Mouse (Mus musculus) WW6 (cell line): ENCODE results near the gene Mpdu1.
"Not testable (repeated sequence)": the region's sequence is repeated elsewhere in the genome, so short reads cannot be mapped to it uniquely, and the experiment has no call there.

Experiments
- DNase-seq: peaks from one replicate; pipeline ENCODE4 v3.0.0-alpha.2; 2013; ENCODE audit warnings: low read depth, low spot score

Gene Mpdu1

DNA sequence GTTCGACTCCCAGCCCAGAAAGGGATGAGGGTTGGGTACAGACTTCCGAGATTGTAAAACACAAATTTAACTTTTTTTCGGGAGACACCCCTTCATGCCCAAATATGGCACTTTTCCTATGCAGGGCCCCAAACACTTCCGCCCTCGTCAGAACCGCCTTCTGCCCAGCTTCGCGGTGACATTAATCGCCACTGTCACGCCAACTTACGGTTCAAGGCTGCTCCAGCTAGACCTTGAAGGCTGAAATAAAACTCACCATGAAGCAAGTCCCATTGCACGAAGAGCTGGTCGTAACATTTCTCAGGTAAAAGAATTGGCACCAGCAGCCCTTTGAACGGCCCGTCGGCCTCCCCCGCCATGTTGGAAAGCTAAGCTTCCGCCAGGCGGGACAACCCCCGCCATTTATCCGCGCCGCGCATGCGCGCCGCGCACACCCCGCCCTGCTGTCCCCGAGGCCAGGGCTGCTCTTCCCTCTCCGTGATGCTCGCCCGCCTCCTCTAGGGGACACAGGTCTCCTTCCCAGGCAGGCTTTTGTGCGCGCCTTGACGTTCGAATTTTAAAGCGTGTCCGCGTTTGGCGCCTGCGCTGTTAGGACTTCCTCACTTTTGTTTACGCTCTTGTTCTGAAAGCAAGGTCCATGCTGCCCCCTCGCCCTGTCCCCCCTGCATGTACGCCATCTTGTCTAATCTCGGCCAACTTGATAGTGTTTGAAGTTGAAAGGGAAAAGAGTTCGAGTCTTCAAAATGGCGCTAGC is at the start of gene Mpdu1:
Mpdu1 (minus strand) TSS at position 430 of the 754 bp plus-strand sequence.
- peak; percentile 97 for DNase-seq

DNA sequence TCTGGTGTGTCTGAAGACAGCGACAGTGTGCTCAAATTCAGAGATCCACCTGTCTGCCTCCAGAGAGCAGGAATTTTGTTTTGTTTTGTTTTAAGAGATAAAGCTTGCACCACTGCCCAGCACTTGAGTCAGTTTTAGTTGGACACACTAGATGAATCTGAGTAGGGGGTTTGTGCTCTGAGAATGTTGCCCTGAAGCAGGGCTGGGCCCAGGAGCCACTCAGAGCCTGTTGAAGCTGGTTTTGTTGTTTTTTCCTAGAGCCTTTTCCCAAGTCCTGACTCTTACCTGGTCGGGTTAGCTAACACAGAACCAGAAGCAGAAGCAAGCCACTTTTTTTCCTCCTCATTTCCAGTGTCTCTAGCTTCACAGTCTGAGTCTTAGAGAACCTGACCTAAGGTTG is 48.6 kb upstream of the Mpdu1 start:
- no peak for DNase-seq

DNA sequence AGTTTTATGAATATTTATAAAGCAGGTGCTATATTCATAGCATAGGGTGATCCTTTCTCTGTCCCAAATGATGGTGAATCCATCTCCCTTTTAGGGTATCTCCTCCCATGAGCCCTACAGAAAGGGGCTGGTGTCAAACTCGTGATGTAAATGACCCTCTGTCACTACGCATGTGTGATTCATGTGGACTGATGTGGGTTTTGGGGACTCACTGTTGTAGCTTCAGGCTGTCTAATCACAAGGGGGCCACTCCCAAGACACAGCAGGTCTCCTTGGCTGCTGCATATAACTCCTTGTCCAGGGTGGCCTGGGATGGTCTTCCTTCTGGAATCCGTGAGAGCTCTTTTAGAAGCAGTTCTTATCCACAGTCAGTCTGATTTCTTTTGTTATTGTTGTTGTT is 48.0 kb upstream of the Mpdu1 start:
- no peak for DNase-seq

DNA sequence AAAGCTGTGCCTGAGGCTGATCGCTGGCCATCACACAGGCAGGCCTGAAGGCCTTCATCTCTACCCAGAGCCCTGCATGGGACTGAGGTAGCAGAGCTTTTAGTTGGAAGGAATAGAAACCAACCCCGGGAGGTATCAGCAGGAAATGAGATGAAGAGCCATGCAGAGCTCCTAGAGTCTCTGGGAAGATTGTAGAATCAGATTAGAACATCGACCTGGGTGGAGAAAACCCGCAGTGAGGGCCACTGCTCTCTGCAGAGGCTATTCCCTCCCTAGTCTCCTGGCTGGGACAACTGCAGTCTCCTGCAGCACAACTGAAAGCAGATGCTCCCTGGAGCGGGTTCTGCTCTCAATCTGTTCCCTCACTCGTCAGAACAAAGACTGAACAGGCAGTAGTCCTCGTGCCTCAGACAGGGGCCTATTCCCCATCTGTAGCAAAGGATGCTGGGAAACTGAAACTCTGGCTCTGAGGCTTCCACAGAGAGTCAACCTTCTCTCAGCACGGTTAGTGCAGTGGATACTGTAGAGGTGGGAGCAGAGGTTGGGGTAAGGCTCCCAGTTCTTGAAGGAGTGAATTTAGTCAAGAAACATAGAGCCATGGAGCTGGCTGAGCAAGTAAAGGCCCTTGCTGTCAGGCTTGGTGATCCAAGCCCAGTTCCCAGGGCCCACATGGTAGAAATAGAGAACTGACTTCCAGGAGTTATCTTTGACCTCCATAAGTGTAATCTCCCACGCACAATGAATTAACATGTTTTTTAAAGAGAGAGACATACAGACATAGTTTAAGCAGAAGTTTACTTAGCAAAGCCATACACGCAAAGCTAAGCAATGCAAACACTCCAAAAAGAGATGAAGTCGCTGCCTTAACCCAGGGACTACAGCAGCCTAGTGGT is 47.4 kb upstream of the Mpdu1 start:
- no peak for DNase-seq

DNA sequence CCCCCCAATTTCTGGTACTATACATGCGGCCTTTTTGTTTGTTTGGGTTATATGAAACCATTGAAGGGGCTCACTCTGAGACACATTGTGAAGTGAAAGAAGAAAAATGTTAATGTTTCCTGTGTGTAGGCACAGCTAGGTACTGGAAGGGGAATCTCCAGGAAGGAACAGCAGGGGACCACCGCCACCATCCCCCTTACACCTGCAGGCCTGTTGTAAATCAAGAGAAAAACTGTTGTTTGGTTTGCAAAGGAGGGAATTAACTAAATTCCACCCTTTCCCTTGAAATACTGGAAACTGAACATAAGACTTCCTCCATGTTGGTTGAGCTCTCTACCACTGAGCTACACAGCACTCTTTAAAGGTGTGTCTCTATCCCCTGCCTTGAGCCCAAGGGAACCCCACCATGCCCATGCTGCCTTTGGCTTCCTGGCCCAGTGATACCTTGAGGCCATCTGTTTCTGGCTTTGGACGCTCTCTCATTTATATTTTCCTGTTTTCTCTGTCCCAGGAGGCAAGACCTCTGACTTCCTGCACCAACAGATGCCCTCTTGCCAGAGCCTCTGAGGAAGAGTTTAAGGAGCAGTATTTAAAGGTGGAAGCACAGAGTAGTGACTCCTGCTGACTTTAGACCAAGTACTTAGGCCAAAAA is 46.3 kb upstream of the Mpdu1 start:
- no peak for DNase-seq

DNA sequence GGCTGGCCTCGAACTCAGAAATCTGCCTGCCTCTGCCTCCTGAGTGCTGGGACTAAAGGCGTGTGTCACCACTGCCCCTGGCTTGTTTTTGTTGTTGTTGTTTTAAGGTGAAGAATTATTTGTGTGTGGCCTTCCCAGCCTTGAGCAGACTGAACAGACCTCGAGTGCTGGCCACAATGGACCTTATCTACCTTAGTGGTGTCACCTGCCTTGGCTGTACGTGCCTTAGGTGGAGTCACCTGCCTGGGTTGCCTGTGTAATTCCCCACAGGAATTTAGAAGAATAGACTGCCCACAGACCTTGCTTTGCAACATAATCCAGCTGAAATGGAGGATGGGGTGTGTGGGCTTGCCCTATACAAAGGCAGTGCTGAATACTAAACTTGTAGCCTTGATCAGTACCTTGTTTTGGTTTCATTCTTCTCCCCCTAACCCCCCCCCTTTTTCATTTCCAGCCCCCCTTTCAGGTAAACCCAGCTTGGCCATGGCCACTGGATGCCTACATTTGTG is 45.5 kb upstream of the Mpdu1 start:
- DNase-seq, result no peak

DNA sequence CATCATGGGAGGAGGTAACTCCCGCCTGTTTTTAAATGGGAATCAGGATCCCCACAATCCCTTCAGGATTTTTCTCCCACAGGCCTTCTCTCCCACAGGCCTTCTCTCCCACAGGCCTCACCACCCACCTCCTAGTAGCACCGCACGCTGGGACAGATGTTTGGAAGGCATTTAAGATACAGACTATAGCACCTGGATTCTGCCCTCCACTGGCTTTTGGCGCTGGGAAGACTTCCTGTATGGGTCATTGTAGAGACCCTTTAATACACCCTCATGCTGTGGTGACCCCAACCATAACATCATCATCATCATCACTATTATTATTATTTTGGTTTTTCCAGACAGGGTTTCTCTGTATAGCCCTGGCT is 45.0 kb upstream of the Mpdu1 start:
- no peak for DNase-seq

DNA sequence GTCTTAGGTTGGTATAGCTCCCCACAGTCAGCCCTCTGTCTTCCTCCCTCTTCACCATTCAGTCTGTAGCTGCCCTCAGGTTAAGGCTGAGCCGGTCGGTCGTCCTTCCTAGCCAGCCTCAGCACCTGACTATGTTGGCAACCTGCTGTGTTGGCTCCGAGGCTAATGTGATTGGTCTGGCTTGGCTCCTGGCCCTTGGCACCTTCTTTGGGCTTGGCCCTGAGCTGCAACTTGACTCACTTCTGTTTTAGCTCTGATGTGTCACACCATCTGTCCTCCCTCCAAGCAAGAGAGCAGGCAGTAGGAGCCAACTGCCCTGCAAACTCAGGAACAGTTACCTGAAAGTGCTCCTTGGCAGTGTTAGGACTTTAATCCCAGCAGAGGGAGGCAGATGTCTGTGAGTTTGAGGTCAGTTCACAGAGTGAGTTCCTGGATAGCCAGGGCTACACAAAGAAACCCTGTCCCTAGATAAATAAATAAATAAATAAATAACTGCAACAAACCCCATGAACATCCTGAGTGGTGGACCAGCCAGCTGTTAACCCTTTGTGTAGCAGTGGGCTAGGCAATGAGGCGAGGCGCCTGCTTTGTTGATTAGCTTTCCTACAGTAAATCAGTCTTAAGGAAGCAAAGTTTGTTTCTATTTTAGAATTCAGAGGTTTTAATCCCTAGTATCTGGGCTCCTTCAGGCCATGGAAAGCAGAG is 44.5 kb upstream of the Mpdu1 start:
- no peak for DNase-seq

DNA sequence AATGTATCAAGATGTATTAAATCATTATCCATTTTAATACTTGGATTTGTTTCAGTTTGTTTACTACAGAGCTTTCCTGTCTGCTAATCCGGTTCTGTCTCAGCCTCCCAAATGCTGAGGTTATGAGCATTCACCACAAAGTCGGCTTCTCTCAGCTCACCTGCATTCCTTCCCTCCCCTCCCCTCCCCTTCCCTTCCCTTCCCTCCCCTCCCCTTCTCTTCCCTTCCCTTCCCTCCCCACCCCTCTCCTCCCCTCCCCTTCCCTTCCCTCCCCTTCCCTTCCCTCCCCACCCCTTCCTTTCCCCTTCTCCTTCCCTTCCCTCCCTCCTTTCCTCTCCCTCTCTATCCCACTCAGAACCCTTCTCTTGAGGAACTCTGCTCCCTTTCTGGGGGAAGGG is 42.2 kb upstream of the Mpdu1 start:
- no peak for DNase-seq

DNA sequence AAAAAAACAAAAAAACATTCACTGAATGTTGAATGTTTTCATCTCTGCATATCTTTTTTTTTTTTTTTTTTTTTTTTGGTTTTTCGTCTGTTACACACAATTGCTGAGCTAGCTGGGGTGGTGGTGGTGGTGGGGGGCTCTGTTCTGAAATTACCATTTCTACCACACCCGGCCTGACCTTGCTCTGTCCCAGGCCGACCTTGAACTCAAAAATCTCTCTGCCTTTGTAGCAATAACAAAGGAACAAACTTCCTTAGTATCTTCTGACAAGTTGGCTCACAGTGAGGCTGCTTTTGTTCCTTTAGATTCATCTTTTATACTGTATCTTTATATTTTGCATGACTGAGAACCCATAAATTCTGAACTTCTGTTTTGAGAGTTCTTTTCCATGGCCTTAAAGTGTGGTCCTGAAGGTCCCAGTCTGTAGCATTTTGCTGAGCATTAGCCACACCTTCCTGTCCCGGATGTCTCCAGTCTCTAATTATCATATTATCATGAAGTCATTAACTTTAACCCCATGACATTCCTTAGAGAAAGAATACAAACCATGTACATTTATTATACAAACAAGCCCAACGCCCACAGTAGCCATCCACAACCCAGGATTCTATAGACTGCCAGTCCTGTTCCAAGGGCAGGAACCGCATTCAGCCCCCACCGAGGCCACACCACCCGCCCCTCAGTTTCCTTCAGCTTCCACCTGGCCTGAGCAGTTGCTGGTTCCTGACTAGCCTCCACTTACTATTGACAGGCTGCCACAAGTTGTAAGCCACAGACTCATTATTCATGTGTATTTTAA is 41.6 kb upstream of the Mpdu1 start:
- DNase-seq, result no peak

DNA sequence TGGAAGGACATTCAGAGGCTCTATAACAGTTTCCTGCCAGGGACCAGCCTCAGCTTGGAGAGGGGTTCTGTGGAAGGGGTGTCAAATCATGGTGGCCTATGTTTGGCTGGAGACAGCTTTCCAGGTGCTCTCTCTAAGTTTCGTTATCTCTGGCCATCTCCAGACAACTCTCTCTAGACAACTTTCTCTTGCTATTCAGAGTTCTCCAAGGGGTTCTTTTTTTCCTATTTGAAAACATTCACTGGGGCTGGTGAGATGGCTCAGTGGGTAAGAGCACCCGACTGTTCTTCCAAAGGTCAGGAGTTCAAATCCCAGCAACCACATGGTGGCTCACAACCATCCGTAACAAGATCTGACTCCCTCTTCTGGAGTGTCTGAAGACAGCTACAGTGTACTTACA is 40.9 kb upstream of the Mpdu1 start:
- DNase-seq, result not testable (repeated sequence)

DNA sequence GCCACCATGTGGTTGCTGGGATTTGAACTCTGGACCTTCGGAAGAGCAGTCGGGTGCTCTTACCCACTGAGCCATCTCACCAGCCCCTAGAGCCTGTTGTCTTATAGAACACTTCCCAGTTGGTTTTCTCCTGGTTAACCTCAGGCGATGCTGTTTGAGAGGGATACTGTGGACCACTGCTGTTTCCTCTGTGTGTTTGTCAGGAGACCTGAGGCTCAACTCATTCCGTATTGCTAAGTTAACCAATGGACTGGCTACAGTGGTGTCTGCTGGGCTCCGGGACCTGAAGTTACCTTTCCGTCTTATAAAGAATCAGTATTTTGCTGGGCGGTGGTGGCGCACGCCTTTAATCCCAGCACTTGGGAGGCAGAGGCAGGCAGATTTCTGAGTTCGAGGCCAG is 40.4 kb upstream of the Mpdu1 start:
- DNase-seq, result not testable (repeated sequence)

DNA sequence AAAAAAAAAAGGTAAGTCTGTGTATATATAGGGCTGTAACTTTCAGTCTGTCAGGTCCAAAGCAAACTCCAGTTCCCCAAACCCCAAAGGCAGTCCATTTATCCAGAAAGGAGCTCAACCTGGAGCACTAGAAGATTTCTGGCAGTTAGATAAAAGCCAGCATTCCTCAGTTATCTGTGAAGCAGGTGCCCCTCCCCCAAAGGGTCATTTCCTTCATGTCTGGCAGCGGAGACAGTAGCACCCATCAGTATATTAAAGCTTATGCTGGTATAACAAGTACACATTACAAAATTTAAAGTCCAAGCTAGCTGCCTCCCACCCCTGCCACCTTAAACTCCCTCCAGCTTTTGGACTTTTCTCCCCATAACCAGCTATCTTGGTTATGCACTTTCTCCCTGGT is 37.2 kb upstream of the Mpdu1 start:
- DNase-seq, result no peak

DNA sequence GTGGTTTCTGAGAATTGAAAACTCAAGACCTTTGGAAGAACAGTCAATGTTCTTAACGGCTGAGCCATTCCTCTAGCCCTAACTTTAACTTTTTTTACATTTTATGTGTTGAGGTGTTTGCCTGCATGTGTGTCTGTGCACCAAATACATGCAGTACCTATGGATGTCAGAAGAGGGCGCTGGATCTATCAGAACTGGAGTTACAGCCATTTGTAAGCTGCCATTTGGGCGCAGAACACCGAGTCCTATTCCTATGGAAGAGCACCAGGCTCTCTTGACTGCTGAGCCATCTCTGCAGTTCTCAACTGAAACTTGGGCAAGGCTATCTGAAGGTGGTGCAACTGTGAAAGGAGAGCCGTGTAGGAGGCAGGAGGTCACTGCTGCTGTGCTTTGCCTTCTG is 36.1 kb upstream of the Mpdu1 start:
- DNase-seq, result no peak

DNA sequence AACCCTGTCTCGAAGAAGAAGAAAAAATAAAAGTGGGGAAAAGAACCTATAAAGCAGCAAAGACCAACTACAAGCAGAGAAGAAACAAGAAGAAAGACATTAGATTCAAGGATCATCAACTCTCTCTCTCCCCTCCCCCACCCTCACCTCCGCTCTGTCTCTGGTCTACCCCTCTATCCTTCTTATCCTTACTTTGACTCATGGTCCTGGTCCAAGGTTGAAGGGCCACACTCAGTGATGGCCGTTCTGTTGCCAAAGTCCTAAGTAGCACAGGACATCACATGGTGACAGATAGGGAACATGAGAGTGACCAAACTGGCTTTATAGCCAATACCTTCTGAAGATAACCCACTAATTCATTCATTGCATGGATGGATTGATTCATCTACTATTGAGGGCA is 35.0 kb upstream of the Mpdu1 start:
- no peak for DNase-seq

DNA sequence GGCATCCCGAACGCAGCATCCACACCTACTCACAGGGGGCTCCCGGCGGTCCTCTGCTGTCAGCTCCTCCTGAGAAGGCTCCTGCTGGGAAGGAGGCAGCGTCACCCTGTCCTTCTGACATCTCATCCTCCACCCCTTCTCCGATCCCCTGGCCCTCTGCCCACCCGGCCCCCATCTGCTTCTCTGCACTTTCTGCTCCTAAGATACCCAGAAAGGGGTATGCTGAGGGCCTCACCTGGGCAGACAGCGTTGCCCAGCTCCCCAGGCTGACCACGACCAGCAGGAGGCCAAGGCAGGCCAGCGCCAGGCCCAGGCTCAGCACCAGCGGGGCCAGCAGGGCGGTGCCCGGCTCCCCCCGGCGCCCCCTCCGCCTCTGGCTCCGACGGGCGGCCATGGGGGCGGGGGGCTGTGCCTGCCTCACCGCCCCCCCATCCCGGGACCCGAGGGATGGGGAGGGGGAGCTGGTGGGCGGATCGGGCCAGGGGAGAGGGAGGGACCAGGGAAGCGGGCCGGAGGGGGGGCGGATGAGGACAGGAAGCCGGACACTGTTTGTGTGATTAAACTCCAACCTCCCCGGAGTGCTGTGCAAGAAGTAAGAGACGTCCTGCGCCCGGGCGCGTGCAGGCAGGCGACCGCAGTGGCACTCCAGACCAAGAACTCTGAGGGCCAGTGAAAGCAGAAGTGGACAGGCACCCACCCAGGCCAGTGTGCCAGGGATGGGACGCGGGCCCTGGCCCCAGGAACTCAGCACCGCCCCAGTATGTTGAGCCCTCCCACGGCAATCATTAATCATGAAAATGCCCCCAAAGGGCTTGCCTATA is 33.1 kb upstream of the Mpdu1 start, which contains the start of the genes Tnfsf12 and Tnfsfm13:
Tnfsf12 (minus strand) TSS at position 489 of the 821 bp plus-strand sequence.
Tnfsfm13 (minus strand) TSS at position 738 of the 821 bp plus-strand sequence.
- no peak for DNase-seq

DNA sequence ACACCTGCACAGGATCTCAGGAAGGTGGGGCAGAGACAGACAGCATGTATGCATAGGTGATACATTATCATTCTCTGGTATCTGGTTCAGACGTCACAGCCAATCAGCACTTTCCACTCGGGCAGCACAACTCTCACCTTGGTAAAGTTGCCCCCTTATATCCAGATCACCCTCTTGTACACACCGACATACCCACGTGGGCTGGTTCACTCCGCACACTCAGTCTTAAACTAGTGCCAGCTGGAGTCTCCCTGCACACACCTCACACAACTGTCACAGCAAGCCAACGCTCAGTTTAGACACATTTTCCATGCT is 32.6 kb upstream of the Mpdu1 start:
- DNase-seq, result no peak

DNA sequence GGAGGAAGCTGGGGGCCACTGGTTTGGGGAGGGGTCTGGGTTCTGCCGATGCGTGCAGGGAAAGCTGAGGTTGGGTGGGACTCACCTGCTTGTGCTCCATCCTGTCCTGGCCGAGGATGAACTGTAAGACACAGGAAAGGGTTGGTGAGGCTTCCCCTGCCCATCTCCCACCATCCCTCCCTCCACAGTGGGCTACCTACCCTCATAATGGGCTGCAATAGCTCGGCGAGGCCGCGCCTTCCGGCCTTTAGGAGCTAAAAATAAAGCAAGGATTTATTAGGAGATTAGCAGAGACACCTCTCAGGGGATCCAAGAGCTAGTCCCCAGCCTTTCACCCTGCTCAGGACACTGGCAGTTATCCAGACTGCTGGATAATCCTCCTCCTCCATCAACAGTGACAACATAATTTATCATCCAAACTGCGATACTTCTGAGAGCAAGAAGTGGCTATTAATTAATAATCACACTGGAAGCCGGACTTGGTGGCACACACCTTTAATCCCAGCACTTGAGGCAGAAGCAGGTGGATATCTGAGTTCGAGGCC is 31.1 kb upstream of the Mpdu1 start:
- no peak for DNase-seq

DNA sequence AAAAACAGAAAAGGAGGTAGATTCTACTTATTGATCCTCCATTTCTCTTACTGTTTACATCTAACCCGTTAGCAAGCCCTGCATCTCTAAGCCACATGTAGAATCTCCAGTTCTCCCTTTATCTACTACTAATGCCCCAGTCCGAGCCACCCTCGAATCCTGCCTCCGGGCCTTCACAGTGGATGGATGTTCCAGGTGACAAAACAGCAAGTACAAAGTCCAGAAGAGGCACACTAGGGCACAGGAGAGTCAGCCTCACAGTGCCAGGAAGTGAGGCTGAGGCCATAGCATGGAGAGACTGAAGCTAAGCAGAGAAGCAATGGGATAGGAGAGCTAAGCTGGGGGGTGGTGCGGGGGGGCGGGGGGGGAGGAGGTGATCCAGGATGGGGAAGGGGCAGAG is 30.4 kb upstream of the Mpdu1 start:
- DNase-seq, result no peak
